Mouse (Mus musculus) E14TG2a.4 (cell line): ENCODE measurements around the gene Arhgap28.

ENCODE experiments used
- CTCF ChIP-seq: conservative IDR thresholded peaks from 2 replicates; pipeline ENCODE4 v1.5.1; 2014; ENCODE audit warnings: low read length
- NANOG ChIP-seq: IDR thresholded peaks from 2 replicates; pipeline ENCODE4 v1.6.1; 2014; ENCODE audit warnings: borderline replicate concordance, low read length, mixed read lengths
- POU5F1 ChIP-seq: IDR thresholded peaks from 2 replicates; pipeline ENCODE4 v1.6.1; 2014; ENCODE audit warnings: low read length, borderline replicate concordance

DNA sequence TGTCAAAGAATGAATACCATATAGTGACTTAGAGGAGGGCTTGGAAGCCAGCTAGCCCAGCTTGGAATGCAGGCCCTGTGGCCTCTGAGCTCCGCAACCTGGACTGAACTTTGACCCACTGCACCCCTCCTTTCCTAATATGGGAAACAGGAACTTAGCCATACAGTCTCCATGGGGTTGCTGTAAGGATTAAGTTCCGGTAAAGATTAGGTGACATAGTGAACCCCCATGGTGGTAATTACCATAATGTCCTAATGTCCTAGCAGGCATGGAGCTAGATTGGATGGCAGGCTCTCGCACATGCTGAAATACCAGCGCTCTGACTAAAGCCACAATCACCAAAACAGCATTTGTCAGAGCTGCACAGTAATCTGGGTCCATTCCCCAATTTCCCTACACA lies 95.8 kb downstream of the Arhgap28 start:
- TF ChIP-seq CTCF (no peak), POU5F1 (no peak), NANOG (no peak)
